Mouse (Mus musculus): ENCODE results near the gene Fezf2. TPM values are rescaled to one million over a fixed set of nuclear protein-coding genes. Genes with fewer than 3 reads are reported as not detected.

Gene Fezf2
- polyA plus RNA-seq, 1 experiment from 2014 or later, result 5.4 TPM

DNA sequence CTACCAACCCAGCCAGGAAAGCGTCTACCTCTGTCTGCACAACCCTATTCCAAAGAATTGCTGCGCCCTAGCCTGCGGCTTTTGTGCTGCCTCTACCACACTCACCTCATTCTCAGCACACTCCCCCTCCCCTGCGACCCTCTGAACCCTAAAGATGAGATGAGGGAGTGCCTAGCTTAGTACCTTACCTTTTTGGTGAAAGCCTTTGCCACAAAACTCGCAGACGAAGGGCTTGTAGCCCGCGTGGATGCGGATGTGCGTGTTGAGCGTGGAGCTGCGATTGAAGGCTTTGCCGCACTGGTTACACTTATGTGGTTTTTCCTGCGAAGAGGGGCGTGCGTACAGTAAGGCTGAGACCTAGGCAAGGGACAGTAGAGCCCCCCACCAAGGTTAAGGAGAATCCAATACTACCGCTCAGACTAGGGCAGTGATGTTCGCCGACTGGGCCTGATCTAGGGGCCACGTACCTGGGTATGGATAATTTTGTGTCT, 4.5 kb downstream of the Fezf2 start:
- no peak for DNase-seq (ENCODE audit: low spot score)

DNA sequence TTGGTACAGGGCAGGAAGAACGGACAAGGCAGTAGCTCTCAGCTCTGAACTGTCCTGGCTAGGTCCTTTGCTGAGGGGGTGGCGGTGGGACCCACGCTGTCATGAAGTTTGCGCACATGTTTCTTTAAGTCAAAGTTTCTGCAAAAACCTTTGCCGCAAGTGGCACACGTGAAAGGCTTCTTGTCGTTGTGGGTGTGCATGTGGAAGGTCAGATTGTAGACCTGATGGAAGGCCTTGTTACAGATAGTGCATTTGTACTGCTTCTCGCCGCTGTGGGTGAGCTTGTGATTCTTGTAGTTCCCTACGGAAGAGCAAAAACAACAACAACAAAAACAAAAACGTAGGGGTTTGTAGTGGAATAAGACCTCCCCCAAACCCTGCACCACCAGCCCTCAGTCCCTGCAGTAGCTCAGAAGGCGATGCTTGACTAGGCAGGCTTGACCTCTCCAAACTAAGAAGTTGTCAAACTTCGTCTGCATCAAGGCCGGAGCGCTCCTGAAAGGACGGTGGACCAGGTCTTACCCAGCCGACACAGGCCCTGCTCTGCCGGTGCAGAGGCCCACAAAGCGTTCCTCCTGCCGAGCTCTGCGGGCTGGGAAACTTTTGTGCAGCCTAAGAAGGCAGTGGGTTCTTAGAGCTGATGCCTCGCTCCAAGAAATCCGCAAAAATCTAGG, 5.4 kb downstream of the Fezf2 start:
- no peak for DNase-seq (ENCODE audit: low spot score)

DNA sequence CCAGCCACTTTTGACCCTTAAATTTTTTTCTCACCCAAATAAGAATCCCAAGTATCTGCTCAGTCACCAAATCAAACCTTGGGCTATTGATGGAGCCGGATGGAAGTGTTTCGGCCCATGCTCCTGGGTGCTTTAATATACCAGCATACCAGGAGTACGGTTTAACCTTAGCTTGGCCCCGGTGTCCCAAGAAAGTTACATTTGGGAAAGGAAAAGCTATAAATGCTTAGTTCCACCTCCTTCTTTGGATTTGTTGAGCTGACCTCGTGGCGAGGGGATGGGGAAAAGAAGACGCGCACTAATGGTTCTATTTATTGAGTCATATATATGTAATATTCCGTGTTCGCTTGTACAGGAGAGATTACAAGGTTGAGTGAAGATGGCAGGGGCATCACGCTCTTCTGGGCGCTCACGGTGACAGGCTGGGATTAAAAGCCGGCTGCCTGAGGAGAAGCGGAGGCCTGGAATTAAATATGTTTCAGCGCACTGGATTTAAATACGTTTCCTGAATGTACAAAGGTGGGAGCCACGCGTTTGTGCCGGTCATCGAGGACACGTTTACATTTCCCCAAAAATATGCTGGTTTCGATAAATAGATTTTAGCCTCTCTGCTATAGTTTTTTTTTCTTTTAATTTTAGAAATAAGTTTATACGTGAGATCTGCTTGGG, 6.1 kb downstream of the Fezf2 start:
- no peak for DNase-seq (ENCODE audit: low spot score)

DNA sequence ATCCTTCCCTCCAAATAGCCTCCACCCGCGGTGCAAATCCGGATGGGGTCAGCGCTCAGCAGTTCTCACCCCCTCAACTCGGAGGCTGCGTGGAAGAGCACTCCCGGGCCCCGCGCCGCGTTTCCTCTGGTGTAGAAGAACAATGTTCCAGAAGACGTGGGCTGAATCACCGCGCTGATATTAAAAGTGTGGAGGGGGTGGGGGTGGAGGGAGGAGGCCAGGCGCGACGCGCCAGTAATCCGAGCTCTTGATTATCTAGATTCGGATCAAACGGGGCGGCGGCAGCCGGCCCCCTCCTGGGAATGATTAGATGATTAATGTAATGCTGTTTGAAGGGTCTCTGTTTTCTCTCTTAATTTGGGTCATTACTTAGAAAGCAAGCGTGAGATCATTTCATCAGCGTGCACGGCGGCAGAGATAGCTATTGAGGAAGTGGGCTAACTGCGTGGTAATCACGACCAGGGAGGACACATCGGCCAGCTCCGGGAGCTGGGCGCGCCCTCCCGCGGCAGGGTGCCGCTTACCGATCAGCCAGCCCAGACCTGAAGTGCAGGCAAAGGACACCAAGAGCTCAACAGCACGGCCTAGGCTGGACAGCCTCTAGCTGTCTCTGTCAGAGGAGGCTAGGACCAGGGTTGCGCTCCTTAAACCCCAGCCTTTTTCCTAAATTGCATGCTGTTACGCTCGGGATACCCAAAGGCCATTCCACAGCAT, 6.8 kb downstream of the Fezf2 start:
- no peak for DNase-seq (ENCODE audit: low spot score)

DNA sequence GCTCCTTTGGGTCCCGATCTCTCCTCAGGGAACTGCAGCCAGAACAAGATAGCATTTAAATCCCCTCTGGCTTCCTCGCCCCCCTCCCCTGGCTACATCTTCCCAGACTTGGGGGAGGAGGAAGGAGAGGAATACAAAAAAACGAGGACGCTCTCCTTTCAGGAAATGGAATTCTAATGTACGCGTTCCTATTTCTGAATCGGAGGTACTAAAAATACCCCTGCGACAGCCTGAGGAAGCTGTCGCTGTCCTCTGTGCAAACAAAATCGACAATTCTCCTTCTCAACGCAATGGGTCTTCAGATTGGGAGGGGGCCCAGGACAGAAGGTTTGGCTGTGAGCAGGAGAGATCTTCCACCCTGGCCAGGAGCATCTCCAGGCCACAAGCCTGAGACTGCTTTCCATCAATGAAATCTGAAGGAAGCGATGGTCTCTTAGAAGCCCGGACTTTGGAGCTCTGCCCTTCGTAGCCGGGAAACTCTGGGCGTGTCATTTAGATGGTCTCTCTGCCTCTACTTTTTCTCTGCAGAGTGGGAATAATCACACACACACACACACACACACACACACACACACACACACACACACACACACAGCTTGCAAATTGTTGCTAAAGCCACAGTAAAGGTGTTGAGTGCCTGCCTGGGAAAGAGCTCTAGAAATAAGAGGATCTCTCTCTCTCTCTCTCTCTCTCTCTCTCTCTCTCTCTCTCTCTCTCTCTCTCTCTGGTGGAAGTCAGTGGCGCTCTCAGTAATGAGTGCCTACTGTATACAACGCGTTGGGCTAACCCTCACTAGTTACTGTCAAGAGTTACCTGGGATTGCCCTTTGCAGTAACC, 7.5 kb downstream of the Fezf2 start:
- DNase-seq (ENCODE audit: low spot score), result no peak

DNA sequence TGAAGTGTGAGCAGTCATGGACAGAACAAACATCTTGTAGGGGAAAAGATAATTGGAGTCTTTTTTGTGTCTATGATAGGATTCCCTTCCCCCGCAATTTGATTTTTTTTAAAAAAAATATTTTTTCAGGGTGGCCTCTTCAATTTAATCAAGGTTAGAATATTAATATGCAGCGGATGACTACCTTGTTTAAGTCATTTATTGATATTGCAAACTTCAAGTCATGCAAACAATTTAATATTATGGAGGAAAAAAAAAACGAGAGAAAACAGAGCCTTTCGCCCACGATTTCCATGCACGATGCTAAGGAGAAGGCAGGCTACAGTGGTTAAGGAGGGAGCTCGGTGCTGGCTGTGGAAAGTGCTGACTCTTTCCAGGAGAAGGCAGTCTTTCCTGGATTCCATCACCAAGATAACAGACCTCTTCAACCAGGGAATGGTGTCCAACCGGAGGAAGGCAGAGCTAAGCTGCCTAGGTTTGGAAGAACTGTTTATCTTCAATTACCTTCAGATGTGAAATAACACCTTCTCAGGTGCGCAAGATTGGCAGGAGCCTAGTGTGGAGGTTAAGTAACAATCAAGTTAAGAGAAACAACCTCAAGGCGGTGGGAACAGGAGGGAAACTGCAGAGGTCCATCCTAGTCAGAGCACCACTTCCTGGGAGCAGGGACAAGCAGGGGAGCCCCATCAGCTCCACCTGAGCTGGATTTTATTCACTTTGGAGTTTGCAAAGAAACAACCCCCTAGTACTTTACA, 9.0 kb downstream of the Fezf2 start:
- DNase-seq (ENCODE audit: low spot score), result no peak

DNA sequence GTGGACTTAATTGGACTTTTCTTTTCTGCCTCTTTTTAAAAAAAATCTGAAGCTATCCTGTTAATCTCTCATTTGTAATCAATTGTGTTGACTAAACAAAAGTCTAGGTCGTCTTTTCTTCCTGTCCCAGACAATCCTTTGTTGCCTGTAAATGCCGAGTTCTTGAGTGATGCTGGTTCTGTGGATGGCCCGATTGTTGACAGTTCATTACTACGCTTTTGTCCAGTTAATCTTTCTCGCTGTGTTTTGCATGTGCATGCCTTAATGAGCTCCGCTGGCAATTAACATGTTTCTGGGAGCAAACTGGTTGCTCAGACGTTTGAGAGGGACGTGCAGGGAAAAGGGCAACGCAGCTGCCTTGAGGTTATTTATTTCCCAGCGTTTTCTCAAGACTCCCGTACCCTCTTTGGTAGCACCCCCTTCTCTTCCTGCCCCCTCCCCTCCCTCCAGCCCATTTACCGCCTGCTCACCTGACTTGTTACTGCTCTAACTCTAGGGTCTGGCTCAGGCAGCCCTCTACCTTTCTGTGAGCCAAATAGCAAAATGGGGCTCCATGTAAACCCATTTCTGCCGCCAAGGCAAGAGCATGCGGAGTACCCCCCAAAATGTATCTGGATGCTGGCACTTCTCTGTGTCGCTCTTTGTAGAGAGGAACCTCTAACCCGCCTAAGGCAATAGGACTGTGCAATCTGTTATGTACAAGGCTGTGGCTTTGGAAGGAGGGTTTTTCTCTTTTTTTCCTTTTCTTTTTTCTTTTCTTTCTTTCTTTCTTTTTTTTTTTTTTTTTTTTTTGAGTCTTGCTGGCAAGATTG, 9.8 kb downstream of the Fezf2 start:
- DNase-seq (ENCODE audit: low spot score), result no peak

DNA sequence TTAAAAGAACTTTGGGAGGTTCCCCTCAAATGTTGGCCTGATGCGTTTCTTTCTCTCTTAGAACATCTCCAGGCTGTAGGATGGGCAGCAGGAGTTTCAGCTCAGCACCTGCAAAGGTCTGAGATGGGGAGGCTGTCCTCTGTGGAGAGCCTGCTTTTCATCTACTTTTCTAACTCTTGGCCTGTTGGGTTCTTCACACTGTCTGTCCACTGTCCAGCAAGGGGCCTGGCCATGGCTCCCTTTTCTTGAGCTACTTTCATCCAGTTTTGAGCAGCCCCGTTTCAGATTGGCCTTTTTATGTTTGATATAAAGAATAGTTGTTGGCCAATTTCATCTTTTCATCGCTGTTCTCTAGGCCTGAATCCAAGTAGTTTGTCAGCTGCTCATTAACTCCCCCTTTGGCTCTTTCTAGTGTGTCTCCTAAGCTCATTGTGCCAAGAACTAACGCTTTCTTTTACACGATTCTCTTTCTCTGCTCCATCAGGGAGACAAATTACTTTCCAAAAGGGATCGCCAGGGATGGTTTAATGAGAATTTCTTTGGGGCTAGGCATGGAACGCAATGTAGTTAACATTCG, 10.5 kb downstream of the Fezf2 start:
- no peak for DNase-seq (ENCODE audit: low spot score)

DNA sequence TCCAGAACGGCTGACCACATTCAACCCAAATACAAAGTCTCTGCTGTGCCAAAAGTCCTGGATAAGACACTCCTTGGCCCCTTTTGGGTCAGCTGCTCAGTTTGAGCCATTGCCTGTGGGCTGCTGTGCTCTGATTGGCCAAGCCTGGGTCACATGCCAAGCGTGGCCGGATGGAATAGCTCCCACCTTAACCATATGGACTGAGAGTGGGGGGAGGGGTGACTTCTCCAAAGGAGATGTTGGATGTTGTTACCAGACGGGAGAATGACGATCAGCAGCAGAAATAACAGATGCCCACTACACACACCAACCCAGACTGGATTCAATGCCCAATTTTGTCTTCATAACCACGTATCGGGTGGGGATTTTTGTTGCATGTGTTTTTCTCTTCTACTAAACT, 13.1 kb downstream of the Fezf2 start:
- no peak for DNase-seq (ENCODE audit: low spot score)

DNA sequence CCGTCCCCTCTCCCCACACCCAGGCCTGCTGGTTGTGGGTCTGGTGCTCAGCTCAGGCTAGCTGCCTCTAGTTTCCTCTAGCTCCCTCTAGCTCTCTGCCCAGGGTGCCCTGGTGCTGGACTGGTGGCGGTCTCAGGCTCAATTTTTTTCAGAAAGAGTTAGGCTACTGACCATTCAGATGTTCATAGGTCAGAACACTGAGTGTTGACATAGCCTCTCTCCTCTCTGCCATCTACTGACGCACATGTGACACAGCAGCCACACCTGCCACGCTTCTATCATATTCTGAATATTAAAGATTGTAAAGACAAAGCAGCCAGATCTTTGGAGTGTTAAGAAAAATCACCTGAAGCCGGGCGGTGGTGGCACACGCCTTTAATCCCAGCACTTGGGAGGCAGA, 14.4 kb downstream of the Fezf2 start:
- no peak for DNase-seq (ENCODE audit: low spot score)

DNA sequence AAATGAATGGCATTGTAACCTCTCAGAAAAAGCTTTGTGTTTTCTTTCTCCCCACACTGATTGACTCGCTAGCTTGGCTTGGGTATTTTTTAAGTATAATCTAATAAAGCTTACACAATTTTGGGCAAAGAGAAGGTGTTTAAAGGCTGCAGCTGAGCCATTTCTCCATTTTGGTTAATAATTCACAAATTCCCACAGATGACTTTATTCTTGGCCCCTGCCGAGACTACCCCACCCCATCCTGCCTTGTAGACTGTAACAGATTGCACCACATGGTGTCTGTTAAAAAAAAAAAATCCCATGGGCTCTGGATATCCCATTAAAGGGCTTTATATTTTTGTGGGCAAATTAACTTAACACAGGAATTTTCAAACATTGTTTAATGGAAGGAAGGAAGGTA, 44.9 kb downstream of the Fezf2 start:
- DNase-seq (ENCODE audit: low spot score), result no peak

DNA sequence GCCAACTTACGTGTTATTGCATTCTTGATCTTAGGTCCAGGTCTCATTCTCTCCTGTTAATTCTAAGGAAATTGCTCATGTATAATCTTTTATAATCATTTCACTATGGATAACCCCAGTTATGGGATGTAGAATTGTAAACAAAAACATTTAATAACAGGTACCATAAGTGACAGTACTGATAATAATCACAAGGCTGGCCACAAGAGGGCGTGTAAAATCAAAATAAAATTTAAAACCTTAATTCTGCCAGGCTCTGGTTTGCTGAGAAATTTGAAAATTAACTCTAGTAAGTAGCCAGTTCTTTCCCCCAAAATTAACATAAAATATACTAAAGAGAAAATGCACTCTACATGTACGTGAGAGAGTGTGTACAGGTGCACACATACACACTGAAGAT, 47.3 kb downstream of the Fezf2 start:
- DNase-seq (ENCODE audit: low spot score), result no peak

DNA sequence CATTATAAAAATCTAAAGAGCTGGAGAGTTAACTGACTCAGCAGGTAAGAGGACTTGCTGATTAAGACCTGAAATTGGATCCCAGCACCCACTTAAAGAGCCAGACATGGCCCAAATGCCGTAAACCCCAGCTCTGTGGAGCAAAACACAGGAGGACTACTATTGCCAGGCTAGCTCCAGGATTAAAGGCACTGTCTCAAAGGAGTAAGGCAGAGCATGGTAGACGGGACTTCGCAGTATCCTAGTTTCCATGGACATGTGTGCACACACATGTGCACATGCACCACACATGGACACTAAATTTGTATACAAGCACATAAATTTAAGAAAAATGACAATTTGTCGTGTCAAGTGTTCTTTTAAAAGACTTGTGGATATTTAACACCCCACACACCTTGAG, 47.7 kb downstream of the Fezf2 start:
- DNase-seq (ENCODE audit: low spot score), result no peak

DNA sequence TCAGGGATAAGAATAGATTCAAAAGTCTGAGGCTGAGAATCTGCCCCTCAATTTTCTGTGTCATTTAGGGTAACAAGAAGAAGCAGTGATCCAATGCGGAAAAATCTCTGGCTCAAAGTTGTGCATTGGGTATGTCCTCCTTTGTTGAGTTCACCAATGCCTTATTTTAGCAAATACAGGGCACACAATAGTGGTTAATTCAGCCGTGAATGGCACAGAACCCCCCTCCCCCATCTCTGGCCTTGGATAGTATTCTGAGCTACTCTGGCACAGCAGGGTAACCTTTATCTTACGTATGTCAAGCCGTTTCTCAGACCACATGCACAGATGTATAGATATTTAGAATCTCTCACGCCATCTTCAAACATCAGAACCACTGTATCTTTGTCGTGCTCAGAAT, 48.3 kb downstream of the Fezf2 start:
- no peak for DNase-seq (ENCODE audit: low spot score)

DNA sequence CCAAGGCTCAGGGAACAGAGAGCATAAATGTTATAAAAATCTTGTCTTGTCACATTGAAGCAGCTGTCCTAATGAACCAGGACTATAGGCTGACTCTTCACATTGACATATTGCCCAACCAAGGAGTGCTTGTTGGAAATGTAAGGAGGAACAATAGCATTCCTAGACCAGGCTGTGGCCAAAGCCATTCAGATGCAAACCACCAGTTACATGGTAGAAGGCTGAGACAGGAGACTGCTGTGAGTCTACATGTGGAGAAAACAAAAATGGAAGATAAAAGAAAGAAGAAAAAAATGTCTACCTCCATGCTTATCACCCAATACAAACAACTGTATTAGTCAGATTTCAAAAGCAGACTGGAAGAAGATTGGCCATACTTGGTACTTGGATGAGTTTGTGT, 48.8 kb downstream of the Fezf2 start:
- DNase-seq (ENCODE audit: low spot score), result no peak

DNA sequence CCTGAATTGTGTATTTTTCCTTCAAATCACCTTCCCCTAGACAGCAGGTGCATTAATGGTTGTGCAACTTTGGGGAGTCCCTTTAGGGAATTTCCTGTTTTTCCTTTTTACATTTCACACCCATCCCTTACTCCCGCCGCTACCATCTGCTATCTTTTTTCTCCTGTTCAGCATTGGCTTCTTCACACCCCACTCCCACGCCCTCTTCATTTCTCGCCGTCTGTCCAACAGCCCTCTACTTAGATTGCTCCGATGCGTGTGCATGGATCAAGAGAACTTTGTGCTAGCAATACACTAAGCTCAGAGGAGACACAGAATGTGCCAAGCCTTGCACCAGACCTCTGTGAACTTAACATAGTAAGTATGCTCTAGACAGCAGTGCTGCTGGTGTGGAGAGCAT, 51.6 kb downstream of the Fezf2 start:
- DNase-seq (ENCODE audit: low spot score), result no peak

Measured in thymus, postnatal 0 days (tissue).